Comparison of ENCODE assay signal across 8 mouse cellular contexts in the genomic region with DNA sequence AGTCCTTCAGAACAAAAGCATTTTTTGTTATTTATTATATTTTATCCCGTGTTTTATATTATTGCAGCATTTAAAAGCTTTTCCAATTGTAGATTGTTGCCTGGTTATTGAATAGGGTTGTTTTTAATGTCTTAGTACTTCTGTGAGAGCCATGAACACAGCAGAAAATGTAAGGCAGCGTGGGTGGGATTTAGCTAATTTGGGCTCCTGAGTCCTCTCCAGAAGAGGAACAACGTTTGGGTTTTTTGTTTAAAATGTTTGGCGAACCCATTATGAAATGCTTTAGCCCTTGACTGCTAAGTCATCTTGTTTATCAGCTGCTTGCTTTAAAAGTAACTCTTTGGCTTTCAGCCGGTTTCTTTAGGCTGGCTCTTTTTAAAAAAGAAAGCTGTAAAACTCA. TPM values are rescaled to one million over a fixed set of nuclear protein-coding genes. Genes with fewer than 3 reads are reported as not detected.
DNase-seq lines count a peak whose midpoint lies in the region; ATAC-seq and TF ChIP-seq lines count a peak whose summit lies in the region.

No protein-coding gene starts in this region.

- 0 out of 2 replicates have a peak, but pooled peaks cover 4% of the 10 kb centered on the region for H3K4me1 ChIP-seq in heart, postnatal 0 days (ENCODE audit: control insufficient read depth, insufficient read depth)
- peaks cover 21% of the 10 kb centered on the region for H3K4me1 ChIP-seq in G1E (ENCODE audit: insufficient read depth, low read depth, low read length)
- H3K4me1 ChIP-seq in forebrain, postnatal 0 days (ENCODE audit: insufficient read depth) = no peaks in the 10 kb centered on the region

- H3K4me3 ChIP-seq in heart, postnatal 0 days (ENCODE audit: low read depth, low read length) = peak overlapping the region; percentile 82
- peak overlapping the region; percentile 77 for H3K4me3 ChIP-seq in G1E (ENCODE audit: low read depth, low read length)
- peak overlapping the region; percentile 61 for H3K4me3 ChIP-seq in forebrain, postnatal 0 days (ENCODE audit: low read depth, low read length)

- peak overlapping the region; percentile 53; the same call in 1 of the 2 replicates for H3K9ac ChIP-seq in heart, postnatal 0 days (replicated peaks; ENCODE audit: low read depth, low read length)
- peak overlapping the region; percentile 76 for H3K9ac ChIP-seq in forebrain, postnatal 0 days

- no peaks in the 10 kb centered on the region for H3K9me3 ChIP-seq in heart, postnatal 0 days (replicated peaks; ENCODE audit: control insufficient read depth, low read length)
- no peaks in the 10 kb centered on the region for H3K9me3 ChIP-seq in G1E (replicated peaks)
- H3K9me3 ChIP-seq in forebrain, postnatal 0 days (ENCODE audit: low read length) = no peaks in the 10 kb centered on the region

- no peaks in the 10 kb centered on the region for H3K36me3 ChIP-seq in heart, postnatal 0 days (replicated peaks; ENCODE audit: control insufficient read depth, insufficient read depth, low read length)
- H3K36me3 ChIP-seq in G1E (replicated peaks) = peaks cover 19% of the 10 kb centered on the region
- no peaks in the 10 kb centered on the region for H3K36me3 ChIP-seq in forebrain, postnatal 0 days (ENCODE audit: insufficient read depth)

- H3K4me2 ChIP-seq in heart, postnatal 0 days (ENCODE audit: low read depth, low read length) = peak overlapping the region; percentile 66
- peak overlapping the region; percentile 49 for H3K4me2 ChIP-seq in forebrain, postnatal 0 days (ENCODE audit: low read depth)

- no peak for DNase-seq in heart, postnatal 0 days (ENCODE audit: low spot score)
- DNase-seq in heart, postnatal 4 days = no peak
- no peak for DNase-seq in G1E (ENCODE audit: low spot score)
- DNase-seq in forebrain, postnatal 0 days = no peak
- peak; percentile 20 for DNase-seq in lung, postnatal 36 days
- DNase-seq in urinary bladder, adult 18-20 months (ENCODE audit: low spot score in 2 of 2) = no peak
- no peak for DNase-seq in ovary, postnatal 36 days (ENCODE audit: low spot score)
- no peak for DNase-seq in urinary bladder, adult 2 months (ENCODE audit: low spot score)

- no peak for TF ChIP-seq CTCF in heart, postnatal 0 days (IDR thresholded peaks at IDR 0.05; ENCODE audit: low read depth)
- TF ChIP-seq CTCF in G1E (IDR thresholded peaks at IDR 0.05; ENCODE audit: low read depth, low read length) = no peak
- no peak for TF ChIP-seq CTCF in forebrain, postnatal 0 days (IDR thresholded peaks at IDR 0.05; ENCODE audit: low read depth)

- H3K27ac ChIP-seq in heart, postnatal 0 days (ENCODE audit: low read depth) = no peak overlapping the region
- H3K27ac ChIP-seq in forebrain, postnatal 0 days (ENCODE audit: low read depth, low read length) = no peak overlapping the region

- ATAC-seq in heart, postnatal 0 days (ENCODE audit: insufficient read depth, low read depth) = no peak
- ATAC-seq in G1E (ENCODE audit: extremely low read depth, insufficient number of reproducible peaks, low FRiP score, poor library complexity, severe bottlenecking) = no peak
- no peak for ATAC-seq in forebrain, postnatal 0 days

- WGBS in heart, postnatal 0 days = 12% methylated on average over 5 of the region's 5 CpGs
- 22% methylated on average over 5 of the region's 5 CpGs for WGBS in forebrain, postnatal 0 days

- TF ChIP-seq EP300 in heart, postnatal 0 days (IDR thresholded peaks at IDR 0.05; ENCODE audit: low read depth) = no peak

- H3K27me3 ChIP-seq in heart, postnatal 0 days (ENCODE audit: control insufficient read depth, insufficient read depth, low read length) = no peaks in the 10 kb centered on the region
- H3K27me3 ChIP-seq in G1E (ENCODE audit: insufficient read depth, low read length) = no peaks in the 10 kb centered on the region
- H3K27me3 ChIP-seq in forebrain, postnatal 0 days (ENCODE audit: insufficient read depth, low read length) = no peaks in the 10 kb centered on the region

RNA-seq across cellular contexts. Expression of gene Ogt, which starts 2.2 kb away (rescaled TPM):
- 78.6 and 108 TPM in 2 replicates for total RNA-seq in heart, postnatal 0 days (2014; rRNA removed; ENCODE audit: low replicate concordance)
- polyA plus RNA-seq in heart, postnatal 0 days (2015; fragmentation: Nextera tagmentation; extraction: Ambion mirVana) = 46.2 and 49.6 TPM in 2 replicates
- total RNA-seq in heart, postnatal 4 days (2021) = 10 to 100 TPM; 84.4 to 86.9 TPM
- total RNA-seq in G1E (2014; fragmentation: Nextera tagmentation) = 609 and 615 TPM in 2 replicates
- 173 TPM in 2 replicates for total RNA-seq in G1E (2017)
- 4.6 and 6.1 TPM in 2 replicates for polyA plus RNA-seq in G1E (2012)
- total RNA-seq in forebrain, postnatal 0 days (2014; rRNA removed) = 174 and 187 TPM in 2 replicates
- polyA plus RNA-seq in forebrain, postnatal 0 days (2015; fragmentation: Nextera tagmentation; extraction: Ambion mirVana) = 85.6 and 93.6 TPM in 2 replicates
- 207 and 285 TPM in 2 replicates for polyA plus RNA-seq in urinary bladder, adult 2 months (2012; rRNA removed)
